Mouse (Mus musculus) thymus, postnatal 14 days (tissue): Measurements from ENCODE around the gene Cpvl.

Experiments
- DNase-seq: peaks from one replicate; pipeline ENCODE4 v3.0.0; 2021

Cpvl gene

GRCm38 (mm10) chr6:53880530-53881234 is 97.8 kb downstream of the Cpvl start:
- DNase-seq: no peak

GRCm38 (mm10) chr6:53879567-53879966 is 98.9 kb downstream of the Cpvl start:
- DNase-seq: no peak

GRCm38 (mm10) chr6:53874881-53875429 is 103.5 kb downstream of the Cpvl start:
- DNase-seq: no peak

DNA sequence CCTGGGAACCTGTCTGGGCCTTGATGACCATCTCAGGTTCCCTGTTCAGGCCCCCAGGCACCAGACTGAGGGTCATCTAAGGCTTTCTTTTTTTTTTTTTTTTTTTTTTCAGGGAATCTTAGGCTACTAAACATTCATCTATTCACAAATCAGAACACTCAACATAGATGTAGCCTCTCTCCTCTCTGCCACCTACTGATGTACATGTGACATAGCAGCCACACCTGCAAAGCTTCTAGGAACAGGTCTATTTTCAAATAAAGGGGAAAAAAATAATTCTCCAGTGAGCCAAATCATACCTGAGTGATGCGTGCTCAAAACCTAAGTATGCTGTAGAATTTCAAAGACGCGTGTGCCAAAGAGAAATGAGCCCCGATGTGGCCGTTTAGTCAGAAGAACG is 106.6 kb downstream of the Cpvl start:
- no peak for DNase-seq

DNA sequence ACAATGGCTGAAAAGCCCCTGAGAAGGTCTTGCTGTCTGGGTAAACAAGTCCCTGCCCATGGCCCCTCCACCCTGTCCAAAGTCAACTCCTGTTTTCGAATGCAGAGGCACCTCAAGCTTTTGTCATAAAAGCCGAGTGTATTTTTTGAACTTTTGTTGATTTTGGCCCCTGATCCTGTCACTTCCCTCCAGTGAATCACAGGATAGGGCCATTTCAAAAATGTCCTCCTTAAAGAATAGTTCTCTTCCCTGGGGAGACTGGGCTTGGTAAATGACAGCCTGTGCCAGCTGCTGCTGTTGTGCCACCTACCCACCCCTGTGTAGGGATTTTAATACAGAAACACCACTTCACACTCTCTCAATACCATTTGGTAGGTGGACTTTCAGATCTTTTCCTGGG is 115.5 kb downstream of the Cpvl start:
- DNase-seq: no peak

GRCm38 (mm10) chr6:53859106-53859505 is 119.4 kb downstream of the Cpvl start:
- DNase-seq: no peak

GRCm38 (mm10) chr6:53857822-53858221 is 120.6 kb downstream of the Cpvl start:
- no peak for DNase-seq

DNA sequence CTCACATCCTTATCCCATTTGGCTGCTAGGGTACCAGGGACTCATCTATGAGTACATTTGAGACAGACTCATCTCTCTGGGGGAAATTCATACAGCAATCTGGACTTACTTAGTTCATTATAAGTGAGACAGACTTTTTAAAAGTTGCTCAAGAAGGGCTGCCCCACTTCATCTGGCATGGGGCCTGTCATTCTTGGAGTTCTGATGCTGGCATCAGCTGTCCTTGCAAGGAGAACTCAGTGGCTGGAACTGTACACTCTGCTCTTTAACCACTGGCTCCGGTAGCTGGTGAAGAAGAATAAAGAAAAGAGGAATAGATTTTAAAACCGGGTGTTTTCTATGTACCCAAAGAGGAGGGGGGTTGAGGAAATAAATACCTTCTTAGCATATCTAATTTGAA is 121.7 kb downstream of the Cpvl start:
- DNase-seq: no peak

- no peak for DNase-seq
These were observed 123.3 kb downstream of the Cpvl start for GRCm38 (mm10) chr6:53854971-53855856.

- no peak for DNase-seq
These were observed 124.2 kb downstream of the Cpvl start for GRCm38 (mm10) chr6:53854226-53854625.

GRCm38 (mm10) chr6:53853546-53853945 is 124.9 kb downstream of the Cpvl start:
- no peak for DNase-seq

DNA sequence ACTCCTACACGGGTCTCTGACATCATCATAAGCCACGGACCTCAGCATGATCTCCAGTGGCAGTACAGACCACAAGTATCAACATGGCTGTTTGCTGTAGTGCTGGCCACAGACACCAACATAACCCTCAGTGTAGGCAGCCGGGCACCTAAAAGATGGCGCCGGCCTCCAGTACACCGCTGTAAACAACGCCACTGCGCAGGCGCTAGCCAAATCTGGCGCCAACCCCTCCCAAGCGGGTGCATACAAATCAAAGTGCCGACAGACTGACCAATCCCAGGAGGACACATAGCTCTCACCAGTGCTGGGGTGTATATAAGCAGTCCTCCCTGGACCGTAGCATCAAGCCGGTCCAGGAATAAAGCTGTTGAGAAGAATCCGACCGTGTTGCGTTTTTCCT is 133.8 kb downstream of the Cpvl start:
- no peak for DNase-seq

- DNase-seq: no peak
These were observed 153.3 kb downstream of the Cpvl start for GRCm38 (mm10) chr6:53825213-53825612.
